Mouse (Mus musculus): ENCODE data around the gene Rnasel.
"Not testable (repeated sequence)": the region's sequence is repeated elsewhere in the genome, so short reads cannot be mapped to it uniquely, and the experiment has no call there.

Gene Rnasel

GRCm38 (mm10) chr1:153737101-153738085 is 11.8 kb upstream of the Rnasel start:
- DNase-seq (ENCODE audit: low spot score) = no peak

GRCm38 (mm10) chr1:153739437-153740015 is 9.7 kb upstream of the Rnasel start:
- no peak for DNase-seq (ENCODE audit: low spot score)

GRCm38 (mm10) chr1:153740145-153740544 is 9.1 kb upstream of the Rnasel start, which contains the start of gene Rgs16:
Gene Rgs16 (plus strand): TSS chr1:153740349.
- peak; percentile 64 for DNase-seq (ENCODE audit: low spot score)

- no peak for DNase-seq (ENCODE audit: low spot score)
Observed at GRCm38 (mm10) chr1:153740775-153741400, 8.3 kb upstream of the Rnasel start.

GRCm38 (mm10) chr1:153741551-153742316 is 7.5 kb upstream of the Rnasel start:
- DNase-seq (ENCODE audit: low spot score) = no peak

- peak; percentile 68 for DNase-seq (ENCODE audit: low spot score)
Observed at GRCm38 (mm10) chr1:153742374-153743155, 6.7 kb upstream of the Rnasel start.

GRCm38 (mm10) chr1:153746119-153746670 is 3.0 kb upstream of the Rnasel start:
- no peak for DNase-seq (ENCODE audit: low spot score)

GRCm38 (mm10) chr1:153746728-153747127 is 2.5 kb upstream of the Rnasel start:
- peak; percentile 70 for DNase-seq (ENCODE audit: low spot score)

- DNase-seq (ENCODE audit: low spot score) = no peak
Observed at GRCm38 (mm10) chr1:153747861-153748530, 1.2 kb upstream of the Rnasel start.

- no peak for DNase-seq (ENCODE audit: low spot score)
Observed at GRCm38 (mm10) chr1:153748549-153748948, 677 bp upstream of the Rnasel start.

GRCm38 (mm10) chr1:153750054-153750453 is 828 bp downstream of the Rnasel start:
- DNase-seq (ENCODE audit: low spot score) = no peak

GRCm38 (mm10) chr1:153751763-153752301 is 2.6 kb downstream of the Rnasel start:
- DNase-seq (ENCODE audit: low spot score) = peak; percentile 30

GRCm38 (mm10) chr1:153752521-153752920 is 3.3 kb downstream of the Rnasel start:
- no peak for DNase-seq (ENCODE audit: low spot score)

- no peak for DNase-seq (ENCODE audit: low spot score)
Observed at GRCm38 (mm10) chr1:153753725-153754464, 4.7 kb downstream of the Rnasel start.

- no peak for DNase-seq (ENCODE audit: low spot score)
Observed at GRCm38 (mm10) chr1:153764136-153764535, 14.9 kb downstream of the Rnasel start.

- no peak for DNase-seq (ENCODE audit: low spot score)
Observed at GRCm38 (mm10) chr1:153766298-153766697, 17.1 kb downstream of the Rnasel start.

- no peak for DNase-seq (ENCODE audit: low spot score)
Observed at GRCm38 (mm10) chr1:153767281-153767680, 18.1 kb downstream of the Rnasel start.

GRCm38 (mm10) chr1:153768465-153768864 is 19.2 kb downstream of the Rnasel start:
- DNase-seq (ENCODE audit: low spot score) = no peak

- DNase-seq (ENCODE audit: low spot score) = not testable (repeated sequence)
Observed at GRCm38 (mm10) chr1:153769571-153769970, 20.3 kb downstream of the Rnasel start.

Data from ovary, postnatal 14 days (tissue).